Mouse (Mus musculus) erythroblast, embryonic 14.5 days (primary cell): ENCODE results near the gene Dyrk3.
A peak's percentile ranks its signal among the peaks of the same experiment; 100 is the strongest.

Experiments used
- GATA1 ChIP-seq: IDR thresholded peaks from 2 replicates; pipeline ENCODE4 v1.6.1; 2012; ENCODE audit warnings: low read length, inconsistent platforms, mixed read lengths
- TAL1 ChIP-seq: IDR thresholded peaks from 3 replicates; pipeline ENCODE4 v1.6.1; 2012; ENCODE audit warnings: low read length, inconsistent platforms, mixed read lengths

GRCm38 (mm10) chr1:131134942-131135522 lies 3.1 kb downstream of the Dyrk3 start:
- TF ChIP-seq GATA1 (peak; percentile 71), TAL1 (no peak)
